Mouse (Mus musculus): ENCODE measurements around the gene Hltf. TPM values are rescaled to one million over a fixed set of nuclear protein-coding genes. Genes with fewer than 3 reads are reported as not detected.

The Hltf gene
- polyA plus RNA-seq, 1 experiment from 2014 or later = 14.4 TPM

DNA sequence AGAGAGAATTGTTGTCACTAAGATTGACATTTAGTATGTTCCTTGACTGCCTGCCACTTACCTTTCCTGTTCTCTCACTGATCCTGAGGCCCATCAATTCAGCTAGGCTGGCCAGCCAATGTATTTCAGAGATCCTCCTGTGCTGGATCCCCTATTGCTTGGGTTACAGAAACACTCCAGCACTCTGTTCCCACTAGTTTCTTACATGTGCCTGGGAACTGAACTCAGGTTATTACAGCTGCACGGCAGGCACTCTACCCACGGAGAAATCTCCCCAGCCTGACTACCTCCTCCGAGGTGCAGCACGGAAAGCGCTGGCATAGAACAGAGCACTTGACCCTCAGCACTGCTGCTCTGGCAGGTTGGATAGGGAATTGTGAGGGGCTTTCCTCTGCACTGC is 90.0 kb downstream of the Hltf start:
- Histone ChIP-seq H3K9me3 (replicated peaks) (no peaks in the 10 kb centered on the region), H3K27me3 (no peaks in the 10 kb centered on the region), H3K4me3 (no peak overlapping the region), H3K4me1 (replicated peaks) (peaks cover 57% of the 10 kb centered on the region), H3K4me2 (peak overlapping the region; percentile 39; the same call in 1 of the 2 replicates), H3K9ac (peak overlapping the region; percentile 25; the same call in 1 of the 2 replicates), H3K36me3 (peaks cover 35% of the 10 kb centered on the region), H3K27ac (peak overlapping the region; percentile 85)
- 49% methylated on average over 5 of the region's 5 CpGs for whole genome bisulfite sequencing
- no peak for ATAC-seq (replicated peaks; ENCODE audit: insufficient number of reproducible peaks, insufficient read depth, low FRiP score, low read depth)

DNA sequence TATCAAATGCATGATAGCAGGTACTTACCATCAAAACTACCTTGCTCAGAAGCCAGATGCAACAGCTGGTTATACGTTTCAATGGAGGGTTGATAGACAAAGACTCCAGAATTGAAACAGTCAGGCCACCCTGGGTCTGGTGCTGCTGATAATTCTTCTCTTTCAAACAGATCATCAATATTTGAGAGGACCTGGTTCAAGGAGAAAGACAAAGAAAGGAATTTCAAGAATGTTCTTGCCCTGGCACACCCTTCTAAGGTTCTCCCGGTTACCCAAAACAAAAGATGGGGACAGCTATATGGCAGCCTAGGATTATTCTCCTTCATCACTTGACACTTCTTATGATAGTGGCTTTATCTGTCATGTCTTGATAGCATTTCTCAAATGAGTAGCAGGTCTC is 92.9 kb downstream of the Hltf start:
- Histone ChIP-seq H3K27ac (peak overlapping the region; percentile 85), H3K4me2 (peak overlapping the region; percentile 7; the same call in 1 of the 2 replicates), H3K4me3 (no peak overlapping the region), H3K4me1 (replicated peaks) (peaks cover 43% of the 10 kb centered on the region), H3K36me3 (peaks cover 31% of the 10 kb centered on the region), H3K27me3 (no peaks in the 10 kb centered on the region), H3K9me3 (replicated peaks) (no peaks in the 10 kb centered on the region), H3K9ac (no peak overlapping the region)
- ATAC-seq (replicated peaks; ENCODE audit: insufficient number of reproducible peaks, insufficient read depth, low FRiP score, low read depth) = no peak
- WGBS = 36% methylated on average over 2 of the region's 2 CpGs

DNA sequence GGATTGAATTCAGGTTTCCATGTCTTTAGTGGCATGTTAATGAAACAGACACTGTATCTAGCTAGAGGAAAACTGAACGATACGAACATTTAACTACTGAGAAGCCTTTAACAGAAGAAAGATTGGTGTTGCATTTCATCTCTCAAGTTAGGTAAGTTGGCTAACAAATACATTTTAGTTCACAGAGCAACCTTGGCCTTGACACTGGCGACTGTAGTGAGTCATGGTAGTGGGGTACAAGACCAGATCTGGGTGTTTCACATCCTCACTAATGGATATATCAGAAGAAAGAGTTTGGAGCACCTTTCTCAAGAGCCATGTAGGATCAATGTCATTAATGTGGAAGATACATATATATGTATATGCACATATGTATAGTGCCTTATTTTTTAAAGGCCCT is 94.0 kb downstream of the Hltf start:
- Histone ChIP-seq H3K4me1 (replicated peaks) (peaks cover 36% of the 10 kb centered on the region), H3K36me3 (peaks cover 31% of the 10 kb centered on the region), H3K9me3 (replicated peaks) (no peaks in the 10 kb centered on the region), H3K27ac (peak overlapping the region; percentile 10; the same call in 1 of the 2 replicates), H3K4me2 (peak overlapping the region; percentile 80), H3K4me3 (no peak overlapping the region), H3K27me3 (no peaks in the 10 kb centered on the region), H3K9ac (0 out of 2 replicates have a peak overlapping the region, but pooled peaks have one; percentile 2)
- 67% methylated on average over 3 of the region's 3 CpGs for WGBS
- ATAC-seq (replicated peaks; ENCODE audit: insufficient number of reproducible peaks, insufficient read depth, low FRiP score, low read depth) = no peak

DNA sequence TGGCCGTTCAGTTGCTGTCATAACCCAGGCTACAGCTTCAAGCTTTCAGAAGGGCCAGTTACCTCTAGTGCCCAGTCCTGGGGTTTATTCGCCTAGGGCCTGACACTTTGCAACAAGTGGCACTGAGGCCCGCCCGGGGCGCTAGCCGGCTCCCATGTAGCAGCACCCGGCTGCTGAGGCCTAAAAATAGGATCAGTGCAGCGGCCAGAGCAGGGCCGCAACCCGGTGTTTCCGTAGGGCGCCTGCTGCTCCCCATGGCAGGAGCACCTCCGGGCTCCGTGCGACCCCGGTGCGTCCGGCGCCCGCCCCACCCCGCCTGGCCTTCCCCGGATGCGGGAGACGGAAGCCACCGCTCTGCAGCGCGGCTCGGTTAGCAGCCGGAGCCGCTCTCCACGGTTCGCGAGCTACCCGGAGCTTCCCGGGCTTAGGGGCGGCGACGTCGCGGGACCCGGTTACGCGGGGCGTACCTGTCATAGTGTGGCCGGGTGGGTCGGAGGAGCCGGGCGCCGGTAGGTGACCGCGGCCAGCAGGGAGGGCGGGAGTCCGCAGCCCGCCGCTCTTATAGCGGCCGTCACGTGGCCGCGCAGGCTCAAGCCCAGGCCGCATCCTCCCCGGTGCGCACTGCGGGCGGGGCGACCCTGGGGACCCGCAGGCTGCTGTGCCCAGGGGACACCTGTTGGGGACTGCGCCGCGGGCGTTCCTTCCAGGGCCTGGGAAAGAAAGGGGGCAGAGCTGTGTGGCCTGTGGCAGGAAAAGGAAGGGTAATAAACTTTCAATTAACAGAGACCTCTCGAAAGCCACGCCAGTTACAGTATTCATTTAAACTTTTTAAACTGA is 97.1 kb downstream of the Hltf start, which contains the start of gene Gyg:
Gyg (minus strand) TSS at position 787 of the 837 bp plus-strand sequence.
- Histone ChIP-seq H3K36me3 (peaks cover 13% of the 10 kb centered on the region; the same call in 1 of the 2 replicates), H3K9me3 (replicated peaks) (no peaks in the 10 kb centered on the region), H3K4me1 (replicated peaks) (peaks cover 13% of the 10 kb centered on the region; the same call in 1 of the 2 replicates), H3K9ac (peak within 1 kb of the TSS; percentile 98), H3K27me3 (no peaks in the 10 kb centered on the region), H3K4me3 (peak within 1 kb of the TSS; percentile 97), H3K27ac (peak within 1 kb of the TSS; percentile 97), H3K4me2 (peak within 1 kb of the TSS; percentile 80)
- peak; percentile 96 for ATAC-seq (replicated peaks; ENCODE audit: insufficient number of reproducible peaks, insufficient read depth, low FRiP score, low read depth)
- WGBS = under 1% methylated on average over 73 of the region's 73 CpGs

DNA sequence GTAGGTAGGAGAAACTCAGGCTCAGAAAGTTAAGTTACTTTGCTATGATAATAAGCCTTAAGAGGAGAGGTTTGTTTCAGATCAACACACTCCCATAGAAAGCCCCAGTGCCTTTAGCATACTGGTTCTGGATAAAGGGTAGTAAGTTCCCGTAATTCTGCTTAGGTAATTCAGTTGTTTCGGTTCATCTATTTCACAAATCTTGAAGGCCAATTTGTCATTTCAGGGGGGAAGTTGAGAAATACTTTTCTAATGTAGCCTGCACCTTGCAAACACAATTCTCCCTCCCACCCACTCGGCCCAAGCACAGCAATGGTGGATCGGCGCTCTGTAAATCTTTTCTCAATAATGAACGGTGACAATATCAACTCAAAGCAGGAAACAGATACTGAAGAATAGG is 97.9 kb downstream of the Hltf start:
- peak overlapping the region; percentile 97 for H3K4me3 ChIP-seq
- peak overlapping the region; percentile 80 for H3K4me2 ChIP-seq
- no peaks in the 10 kb centered on the region for H3K27me3 ChIP-seq
- peak overlapping the region; percentile 98 for H3K9ac ChIP-seq
- H3K36me3 ChIP-seq = peaks cover 7% of the 10 kb centered on the region; the same call in 1 of the 2 replicates
- H3K4me1 ChIP-seq (replicated peaks) = peaks cover 11% of the 10 kb centered on the region; the same call in 1 of the 2 replicates
- ATAC-seq (replicated peaks; ENCODE audit: insufficient number of reproducible peaks, insufficient read depth, low FRiP score, low read depth) = no peak
- peak overlapping the region; percentile 97 for H3K27ac ChIP-seq
- H3K9me3 ChIP-seq (replicated peaks) = no peaks in the 10 kb centered on the region
- 74% methylated on average over 6 of the region's 6 CpGs for WGBS

DNA sequence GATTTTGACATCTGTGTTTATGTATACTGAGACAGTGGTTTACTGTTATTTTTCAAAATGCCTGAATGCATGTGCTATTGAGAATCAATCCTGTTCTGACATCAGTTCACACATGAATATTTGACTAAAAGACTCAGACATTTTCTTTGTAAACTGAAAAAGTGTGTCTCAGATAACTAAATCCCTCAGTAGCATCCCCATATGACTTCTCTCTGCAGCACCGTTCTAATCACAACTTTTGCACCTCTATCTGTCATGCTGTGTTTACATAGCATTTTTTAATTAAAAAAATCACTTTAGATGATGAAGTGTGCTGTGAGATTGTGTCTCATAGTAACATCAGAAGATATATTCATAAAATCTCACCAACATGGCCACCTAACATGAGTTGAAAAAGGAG is 109.9 kb downstream of the Hltf start:
- no peak overlapping the region for H3K4me3 ChIP-seq
- H3K27ac ChIP-seq = no peak overlapping the region
- no peak overlapping the region for H3K9ac ChIP-seq
- no peaks in the 10 kb centered on the region for H3K4me1 ChIP-seq (replicated peaks)
- H3K9me3 ChIP-seq (replicated peaks) = no peaks in the 10 kb centered on the region
- no peak overlapping the region for H3K4me2 ChIP-seq
- 57% methylated on average over 1 of the region's 1 CpGs for WGBS
- no peaks in the 10 kb centered on the region for H3K27me3 ChIP-seq
- H3K36me3 ChIP-seq = no peaks in the 10 kb centered on the region
- ATAC-seq (replicated peaks; ENCODE audit: insufficient number of reproducible peaks, insufficient read depth, low FRiP score, low read depth) = no peak

Other genes with a start within 250 kb of the Hltf start
- 1.6 and 1.8 TPM in 2 replicates for gene Cp, start 100.8 kb upstream of the Hltf start, polyA plus RNA-seq (2015; fragmentation: Nextera tagmentation; extraction: Ambion mirVana)
- 9.1 and 10.8 TPM in 2 replicates for gene Hps3, start 22.5 kb upstream of the Hltf start, polyA plus RNA-seq (2015; fragmentation: Nextera tagmentation; extraction: Ambion mirVana)
- gene Gyg, start 97.5 kb downstream of the Hltf start, polyA plus RNA-seq (2015; fragmentation: Nextera tagmentation; extraction: Ambion mirVana) = 463 and 501 TPM in 2 replicates
- gene Cpa3, start 184.4 kb downstream of the Hltf start, polyA plus RNA-seq (2015; fragmentation: Nextera tagmentation; extraction: Ambion mirVana) = 11.0 and 12.6 TPM in 2 replicates
- 0.13 and 0.19 TPM in 2 replicates for gene Cpb1, start 217.9 kb downstream of the Hltf start, polyA plus RNA-seq (2015; fragmentation: Nextera tagmentation; extraction: Ambion mirVana)